Mouse (Mus musculus): ENCODE results near the gene Dgcr2. TPM values are rescaled to one million over a fixed set of nuclear protein-coding genes. Genes with fewer than 3 reads are reported as not detected.
A peak's percentile ranks its signal among the peaks of the same experiment; 100 is the strongest.

The Dgcr2 gene
- total RNA-seq, 2 experiments from 2014 or later = 21.0 to 25.8 TPM

DNA sequence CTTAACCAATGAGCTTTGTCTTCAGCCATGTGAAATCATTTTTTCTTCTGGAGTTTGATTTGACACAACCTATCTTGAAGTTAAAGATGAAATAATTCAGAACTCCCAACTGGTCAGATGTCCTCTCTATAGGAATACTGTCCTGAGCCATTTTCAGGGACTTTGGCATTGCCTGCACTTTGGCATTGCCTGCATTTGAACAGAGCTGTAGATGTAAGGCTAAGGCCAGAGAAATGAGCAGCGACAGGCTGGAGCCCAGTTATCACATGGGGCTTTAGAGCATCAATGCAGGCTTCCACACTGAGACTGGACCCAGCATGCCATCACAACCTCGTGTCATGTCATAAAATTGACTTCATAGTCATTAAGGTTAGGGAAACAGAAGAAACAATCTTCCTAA lies 45.1 kb downstream of the Dgcr2 start:
- intact Hi-C loops (cut with DNase I) = no loop called here
- DNase-seq = no peak

DNA sequence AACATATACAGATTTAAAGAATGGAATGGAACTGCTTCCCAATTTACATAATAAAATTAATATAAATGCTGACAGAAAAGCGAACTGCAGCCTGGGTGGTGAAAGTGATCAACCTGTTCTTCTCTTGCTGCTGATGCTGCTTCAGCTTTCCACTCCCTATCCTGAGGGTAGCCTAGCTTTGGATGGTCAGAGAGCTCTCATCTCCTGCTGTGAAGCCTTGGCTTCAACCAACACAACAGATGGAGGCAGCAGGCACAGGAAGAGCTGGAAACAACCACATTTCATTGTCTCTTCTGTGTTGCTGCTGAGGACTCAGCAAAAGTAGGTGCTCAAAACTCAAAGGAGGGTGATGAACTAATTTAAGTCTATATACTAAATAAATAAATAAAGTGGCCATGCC lies 46.5 kb downstream of the Dgcr2 start:
- intact Hi-C loops (cut with DNase I) = no loop called here
- DNase-seq = no peak

DNA sequence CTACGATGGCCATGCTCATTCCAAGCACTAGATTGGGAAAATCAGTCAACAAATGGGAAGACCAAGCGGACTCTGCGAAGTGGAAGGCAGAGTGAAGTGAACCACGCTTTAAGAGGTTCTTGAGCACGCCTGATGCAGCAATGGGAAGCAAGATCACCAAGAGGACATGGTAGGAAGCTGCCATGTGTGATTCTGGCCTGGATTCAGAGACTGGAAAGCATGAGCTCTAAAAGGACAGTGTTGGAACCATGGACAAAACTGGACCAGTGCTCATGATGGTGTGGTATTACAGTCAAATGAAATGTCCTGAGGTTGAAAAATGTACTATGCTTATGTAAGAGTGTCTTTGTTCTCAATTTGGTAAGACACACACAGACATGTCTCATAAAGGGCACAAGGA lies 47.0 kb downstream of the Dgcr2 start:
- intact Hi-C loops (cut with DNase I) = no loop called here
- no peak for DNase-seq

DNA sequence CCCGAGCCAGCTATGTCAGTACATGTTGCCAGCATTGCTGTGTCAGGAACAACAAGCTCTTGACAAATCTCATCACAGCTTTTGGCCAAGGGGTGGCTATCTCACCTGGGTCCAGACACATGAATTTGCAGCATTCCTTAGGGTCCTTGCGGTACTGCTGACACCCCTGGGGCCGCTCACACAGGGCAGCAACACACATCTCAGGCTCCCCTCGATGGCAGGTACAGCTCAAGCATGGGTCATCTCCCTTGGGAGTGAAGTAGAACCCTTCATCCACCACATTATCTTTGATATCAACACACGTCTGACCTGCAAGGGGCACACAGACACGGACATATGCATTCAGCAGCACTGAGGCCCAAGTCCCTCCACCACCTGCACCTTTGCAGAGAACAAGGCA lies 48.9 kb downstream of the Dgcr2 start:
- intact Hi-C loops (cut with DNase I) = loop anchor here (5.0 kb wide), 1 partner anchor 67 kb away; no protein-coding TSS in a partner anchor

DNA sequence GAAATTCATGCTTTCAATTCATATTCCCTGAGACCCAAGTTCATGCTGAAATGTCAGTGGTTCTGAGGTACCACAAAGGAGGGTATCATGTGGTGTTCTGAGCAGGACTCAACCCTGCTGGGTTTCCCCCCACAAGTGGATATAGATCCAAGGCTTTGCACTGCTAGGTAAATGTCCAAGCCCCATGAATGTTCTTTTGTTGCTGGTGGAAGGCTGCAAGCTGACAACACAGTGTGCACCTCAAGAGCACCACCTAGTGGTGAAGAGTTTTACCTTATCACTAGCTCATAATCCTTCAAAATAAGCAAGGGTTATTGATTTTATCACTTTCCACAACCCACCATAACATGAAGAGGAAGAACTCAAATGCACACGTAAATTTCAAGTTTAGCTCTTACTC lies 49.4 kb downstream of the Dgcr2 start:
- intact Hi-C loops (cut with DNase I) = loop anchor here (5.0 kb wide), 1 partner anchor 67 kb away; no protein-coding TSS in a partner anchor
- DNase-seq = no peak

More for the DNA sequence above, 48.9 kb downstream of the Dgcr2 start:
- no peak for DNase-seq

DNA sequence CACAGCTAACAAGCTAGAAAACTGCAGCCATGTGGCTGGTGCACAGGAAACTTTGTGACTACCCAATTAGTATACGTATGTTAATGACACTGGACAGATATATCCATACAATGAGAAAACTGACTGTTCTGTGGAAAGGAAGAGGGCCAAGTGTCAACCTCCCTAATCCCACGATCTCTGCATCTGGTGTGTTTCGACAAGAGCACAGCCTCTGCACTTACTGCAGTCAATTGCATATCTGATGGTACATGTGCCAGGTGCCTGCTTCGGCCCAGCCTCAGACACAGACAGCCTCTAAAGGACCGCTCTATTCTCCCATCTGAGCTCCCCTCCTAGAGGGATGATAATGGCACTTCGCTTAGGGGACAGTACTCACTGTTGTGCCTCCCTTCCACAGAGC lies 49.9 kb downstream of the Dgcr2 start:
- DNase-seq = no peak
- intact Hi-C loops (cut with DNase I) = loop anchor here (5.0 kb wide), 1 partner anchor 66 kb away; no protein-coding TSS in a partner anchor

GRCm38 (mm10) chr16:17843701-17844365 lies 54.5 kb downstream of the Dgcr2 start:
- no peak for DNase-seq
- intact Hi-C loops (cut with DNase I) = no loop called here

- DNase-seq = no peak
- intact Hi-C loops (cut with DNase I) = no loop called here
Measured at GRCm38 (mm10) chr16:17842437-17842836, 55.9 kb downstream of the Dgcr2 start.

DNA sequence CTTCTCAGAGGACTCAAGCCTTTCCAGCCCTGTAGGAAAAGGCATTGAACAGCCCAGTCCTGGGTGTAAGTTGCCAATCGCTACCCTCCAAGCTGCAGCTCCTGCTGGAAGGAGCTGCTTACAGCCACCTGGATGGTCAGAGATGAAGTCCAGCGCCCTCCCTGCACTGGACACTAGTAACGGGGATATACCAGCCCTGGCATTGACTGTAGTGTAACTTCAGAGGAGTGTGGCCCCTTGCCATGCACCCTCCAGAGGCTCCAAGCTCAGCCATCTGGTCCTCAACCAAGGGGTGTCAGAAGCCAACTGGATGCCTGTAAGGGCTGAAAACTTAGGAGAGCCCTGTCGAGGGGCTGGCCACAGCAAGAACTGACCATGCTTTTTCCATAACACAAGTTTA lies 58.4 kb downstream of the Dgcr2 start:
- intact Hi-C loops (cut with DNase I) = no loop called here

DNA sequence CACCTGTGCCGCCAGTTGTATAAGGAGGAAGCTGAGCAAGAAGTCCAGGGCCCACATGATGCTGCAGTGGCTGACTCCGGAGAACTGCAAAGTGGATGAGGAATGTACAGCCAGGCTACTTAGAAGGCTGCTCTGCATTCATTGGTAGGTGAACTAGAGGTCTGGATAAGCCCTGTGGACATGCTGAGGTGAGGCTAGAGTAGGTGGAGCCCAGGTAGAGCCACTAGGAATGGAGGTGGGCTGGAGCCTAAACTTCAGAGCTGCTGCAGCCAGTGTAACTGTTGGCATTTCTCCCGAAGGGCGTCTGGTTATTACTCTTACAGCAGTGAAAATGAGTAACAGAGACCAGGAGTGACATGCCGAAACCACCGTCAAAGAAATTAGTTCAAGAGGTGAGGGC lies 60.3 kb downstream of the Dgcr2 start, which contains the start of gene Car15:
Car15 (minus strand) TSS at position 314 of the 400 bp plus-strand sequence.
- intact Hi-C loops (cut with DNase I) = no loop called here
- DNase-seq = no peak

More for the DNA sequence above, 58.4 kb downstream of the Dgcr2 start:
- peak; percentile 35 to 39 for DNase-seq

GRCm38 (mm10) chr16:17835481-17835880 lies 62.9 kb downstream of the Dgcr2 start:
- no peak for DNase-seq
- intact Hi-C loops (cut with DNase I) = no loop called here

DNA sequence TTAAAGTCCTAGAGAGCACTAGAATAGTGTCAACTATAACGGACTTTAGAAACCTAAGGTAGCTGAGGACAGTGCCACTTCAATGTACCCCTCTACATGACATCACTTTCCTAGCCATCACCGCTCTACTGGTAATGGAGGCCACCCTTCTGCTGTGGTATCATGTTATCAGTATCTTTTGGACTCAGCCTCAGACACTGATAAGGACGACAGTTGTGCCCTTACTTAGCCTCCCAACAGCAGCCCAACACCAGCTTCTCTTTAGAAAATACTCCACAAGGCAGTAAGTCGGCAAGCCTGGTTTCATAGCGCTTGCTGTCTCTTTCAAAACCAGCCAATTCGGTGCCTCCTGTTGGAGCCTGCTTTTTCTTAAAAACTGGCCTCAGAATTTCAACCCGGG lies 63.8 kb downstream of the Dgcr2 start:
- intact Hi-C loops (cut with DNase I) = no loop called here
- no peak for DNase-seq

GRCm38 (mm10) chr16:17833681-17834399 lies 64.5 kb downstream of the Dgcr2 start:
- DNase-seq = no peak
- intact Hi-C loops (cut with DNase I) = no loop called here

- DNase-seq = no peak
- intact Hi-C loops (cut with DNase I) = no loop called here
Measured at GRCm38 (mm10) chr16:17833321-17833680, 65.1 kb downstream of the Dgcr2 start.

GRCm38 (mm10) chr16:17832821-17833220 lies 65.5 kb downstream of the Dgcr2 start, which contains the start of gene B830017H08Rik:
Gene B830017H08Rik, plus strand, starts transcription at chr16:17833121.
- intact Hi-C loops (cut with DNase I) = no loop called here
- DNase-seq = no peak

DNA sequence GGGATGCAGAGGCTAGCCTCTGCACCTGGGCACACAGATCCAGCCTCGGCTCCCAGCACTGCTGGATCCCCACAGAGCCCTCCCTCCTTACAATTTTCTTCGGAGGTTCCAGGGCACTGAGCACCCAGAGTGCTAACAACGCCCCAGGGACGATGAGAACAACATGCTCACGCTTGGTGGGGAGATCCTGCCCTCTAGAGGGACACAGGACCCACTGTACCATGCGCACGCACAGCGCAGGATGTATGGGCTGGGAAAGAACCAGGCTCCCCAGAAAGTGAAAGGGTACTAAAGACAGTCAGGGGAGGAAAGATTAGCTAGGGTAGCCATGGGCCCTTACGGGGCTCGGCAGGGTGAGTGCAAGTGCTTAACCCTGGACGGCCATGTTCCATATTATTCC lies 66.6 kb downstream of the Dgcr2 start:
- intact Hi-C loops (cut with DNase I) = no loop called here
- DNase-seq = no peak

DNA sequence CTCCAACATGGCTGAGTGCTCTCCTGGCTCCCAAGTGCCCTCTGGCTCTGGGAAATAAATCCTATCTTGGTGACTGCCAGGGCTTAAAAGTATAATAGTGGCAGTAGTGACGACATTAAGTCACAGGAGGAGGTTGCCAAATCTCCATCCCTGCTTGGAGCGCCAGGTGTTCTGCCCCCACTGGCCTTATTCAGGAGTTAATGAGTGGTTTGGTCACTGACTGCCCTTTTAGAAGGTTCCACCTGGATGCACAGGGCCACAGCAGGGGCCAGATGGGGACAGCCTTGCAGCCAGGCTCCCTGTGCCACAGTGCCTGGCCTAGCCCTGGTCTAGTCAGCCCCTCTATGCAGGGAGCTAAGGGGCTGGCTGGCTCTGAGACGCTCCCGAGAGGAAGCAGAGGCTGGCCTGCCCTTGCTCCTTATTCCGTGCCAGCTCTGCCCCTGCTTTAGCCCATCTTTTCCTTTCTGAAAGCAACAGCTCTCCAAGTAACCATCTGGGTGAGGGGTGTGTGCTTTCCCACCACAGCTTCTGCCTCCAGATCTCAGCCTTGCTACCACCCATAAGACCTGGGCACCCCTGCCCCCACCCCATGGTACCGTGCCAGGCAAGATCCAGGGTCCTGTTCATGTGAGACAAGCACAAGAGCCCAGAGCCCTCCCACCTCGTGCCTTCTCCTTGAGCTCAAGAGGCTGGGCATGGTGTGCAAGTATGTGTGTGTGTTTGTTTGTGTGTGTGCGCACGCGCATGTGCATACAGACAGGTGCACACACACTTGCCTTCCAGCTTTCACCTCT lies 67.8 kb downstream of the Dgcr2 start:
- intact Hi-C loops (cut with DNase I) = no loop called here
- DNase-seq = no peak

GRCm38 (mm10) chr16:17828867-17829266 lies 69.5 kb downstream of the Dgcr2 start:
- DNase-seq = no peak
- intact Hi-C loops (cut with DNase I) = no loop called here

GRCm38 (mm10) chr16:17828229-17828628 lies 70.1 kb downstream of the Dgcr2 start:
- intact Hi-C loops (cut with DNase I) = no loop called here
- no peak for DNase-seq

DNA sequence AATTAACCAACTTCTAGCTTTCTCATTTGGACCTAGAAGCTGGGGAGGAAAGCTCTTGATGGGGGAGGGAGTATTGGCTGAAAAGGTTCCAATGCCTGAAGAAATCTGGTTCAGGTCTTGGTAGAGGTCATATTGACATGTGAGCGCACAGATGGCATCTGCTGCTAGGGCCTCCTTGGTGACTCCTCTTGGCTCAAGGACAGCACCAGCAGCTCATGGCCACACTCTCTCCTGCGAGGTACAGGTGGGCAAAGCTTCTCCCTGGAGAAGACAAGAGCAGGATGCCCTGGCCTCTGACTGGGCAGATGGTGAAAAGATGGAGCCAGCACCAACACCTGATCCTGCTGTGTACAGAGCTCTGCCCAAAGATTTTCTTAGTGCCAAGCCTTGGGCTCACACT lies 71.9 kb downstream of the Dgcr2 start:
- intact Hi-C loops (cut with DNase I) = no loop called here
- DNase-seq = no peak

GRCm38 (mm10) chr16:17816528-17816927 lies 81.8 kb downstream of the Dgcr2 start:
- intact Hi-C loops (cut with DNase I) = no loop called here

More at GRCm38 (mm10) chr16:17816528-17816927, 81.8 kb downstream of the Dgcr2 start:
- no peak for DNase-seq

Data from gastrocnemius, postnatal 36 days (tissue).